ENCODE assay signal across 28 mouse cellular contexts in genomic region chr16:4407536-4407935, GRCm38 (mm10). TPM values are rescaled to one million over a fixed set of nuclear protein-coding genes. Genes with fewer than 3 reads are reported as not detected.
DNase-seq lines count a peak whose midpoint lies in the region; ATAC-seq and TF ChIP-seq lines count a peak whose summit lies in the region.
"Had no signal": no experiment of that assay in that cellular context is flagged by ENCODE, and none has a peak within 500 bp of the region (broad histone marks: within the 10 kb centered on the region; RNA-seq: fewer than 3 reads in every experiment).

No protein-coding gene starts in this region.

- no peak for TF ChIP-seq EP300 in liver, postnatal 0 days (IDR thresholded peaks at IDR 0.05; ENCODE audit: low read depth)

- no peak for TF ChIP-seq POLR2A in liver, adult 2 months (IDR thresholded peaks at IDR 0.05; ENCODE audit: extremely low read depth, insufficient read depth, low read length)

- no peak overlapping the region for H3K4me3 ChIP-seq in embryonic facial prominence, embryonic 13.5 days
- no peak overlapping the region for H3K4me3 ChIP-seq in embryonic facial prominence, embryonic 10.5 days
- no peak overlapping the region for H3K4me3 ChIP-seq in liver, adult 2 months (ENCODE audit: insufficient read depth, low read depth, low read length)
- no peak overlapping the region for H3K4me3 ChIP-seq in liver, postnatal 0 days (ENCODE audit: low read depth, low read length)
- H3K4me3 ChIP-seq in midbrain, embryonic 11.5 days (ENCODE audit: low read depth, low read length) = no peak overlapping the region
- H3K4me3 ChIP-seq in midbrain, embryonic 14.5 days (replicated peaks; ENCODE audit: low read depth, low read length) = no peak overlapping the region
- H3K4me3 ChIP-seq: embryonic facial prominence, embryonic 12.5 days; embryonic facial prominence, embryonic 15.5 days; erythroblast, embryonic 14.5 days; forebrain, embryonic 10.5 days; forebrain, embryonic 12.5 days had no signal

- no peak for DNase-seq in embryonic facial prominence, embryonic 10.5 days (ENCODE audit: low spot score)
- peak; percentile 88 for DNase-seq in heart, adult 11 months
- no peak for DNase-seq in heart, postnatal 10 days
- no peak for DNase-seq in liver, adult 2 months (ENCODE audit: extremely low read depth, low read depth, low spot score)
- DNase-seq in liver, postnatal 0 days = no peak
- DNase-seq in midbrain, embryonic 11.5 days (ENCODE audit: low spot score, missing footprints) = peak; percentile 80
- no peak for DNase-seq in midbrain, embryonic 14.5 days
- DNase-seq: adrenal gland, adult 2 months; adrenal gland, postnatal 10 days; adrenal gland, postnatal 25 days; B cell, adult 2 months; cerebellum, adult 11 months; cerebellum, adult 18-20 months; cerebellum, adult 8-10 months; cerebellum, adult 9-11 months; cerebellum, postnatal 14 days; cerebellum, postnatal 36 days; embryo, embryonic 11 days had no signal

- TF ChIP-seq CTCF in liver, adult 2 months (IDR thresholded peaks at IDR 0.05; ENCODE audit: low read depth, low read length) = no peak
- TF ChIP-seq CTCF in liver, postnatal 0 days (IDR thresholded peaks at IDR 0.05; ENCODE audit: low read depth) = no peak

- intact Hi-C loops in heart, postnatal 10 days (cut with DNase I) = no loop called here

- H3K27ac ChIP-seq in embryonic facial prominence, embryonic 13.5 days = 0 out of 2 replicates have a peak overlapping the region, but pooled peaks have one; percentile 23
- H3K27ac ChIP-seq in embryonic facial prominence, embryonic 10.5 days (replicated peaks) = no peak overlapping the region
- H3K27ac ChIP-seq in liver, adult 2 months (replicated peaks; ENCODE audit: insufficient read depth, low read depth, low read length) = 0 out of 2 replicates have a peak overlapping the region, but pooled peaks have one; percentile 5
- H3K27ac ChIP-seq in liver, postnatal 0 days (ENCODE audit: low read depth) = no peak overlapping the region
- no peak overlapping the region for H3K27ac ChIP-seq in midbrain, embryonic 11.5 days (ENCODE audit: low read depth, low read length)
- no peak overlapping the region for H3K27ac ChIP-seq in midbrain, embryonic 14.5 days (replicated peaks; ENCODE audit: low read depth, low read length)
- H3K27ac ChIP-seq: embryonic facial prominence, embryonic 12.5 days; embryonic facial prominence, embryonic 15.5 days; forebrain, embryonic 10.5 days; forebrain, embryonic 12.5 days had no signal

- no peak overlapping the region for H3K9ac ChIP-seq in embryonic facial prominence, embryonic 13.5 days
- no peak overlapping the region for H3K9ac ChIP-seq in liver, adult 2 months (ENCODE audit: low read depth, low read length)
- H3K9ac ChIP-seq in liver, postnatal 0 days (replicated peaks) = no peak overlapping the region; the same call in 1 of the 2 replicates
- no peak overlapping the region for H3K9ac ChIP-seq in midbrain, embryonic 11.5 days (ENCODE audit: low read length)
- H3K9ac ChIP-seq in midbrain, embryonic 14.5 days (replicated peaks; ENCODE audit: low read length) = no peak overlapping the region
- H3K9ac ChIP-seq: embryonic facial prominence, embryonic 12.5 days; embryonic facial prominence, embryonic 15.5 days; forebrain, embryonic 12.5 days had no signal

- no peaks in the 10 kb centered on the region for H3K9me3 ChIP-seq in embryonic facial prominence, embryonic 13.5 days
- H3K9me3 ChIP-seq in embryonic facial prominence, embryonic 10.5 days = no peaks in the 10 kb centered on the region
- H3K9me3 ChIP-seq in liver, postnatal 0 days (ENCODE audit: low read length) = no peaks in the 10 kb centered on the region
- H3K9me3 ChIP-seq in midbrain, embryonic 11.5 days (ENCODE audit: control insufficient read depth, low read length) = no peaks in the 10 kb centered on the region
- no peaks in the 10 kb centered on the region for H3K9me3 ChIP-seq in midbrain, embryonic 14.5 days (ENCODE audit: control insufficient read depth, low read length)
- H3K9me3 ChIP-seq: embryonic facial prominence, embryonic 12.5 days; embryonic facial prominence, embryonic 15.5 days; forebrain, embryonic 10.5 days; forebrain, embryonic 12.5 days had no signal

- no peak for ATAC-seq in embryonic facial prominence, embryonic 13.5 days (ENCODE audit: insufficient number of reproducible peaks, insufficient read depth, low FRiP score, low TSS enrichment, low read depth)
- no peak for ATAC-seq in liver, postnatal 0 days
- ATAC-seq in midbrain, embryonic 11.5 days (ENCODE audit: low FRiP score) = no peak
- no peak for ATAC-seq in midbrain, embryonic 14.5 days (ENCODE audit: low FRiP score, low TSS enrichment)
- ATAC-seq: CD4-positive, CD25-positive, alpha-beta regulatory T cell, adult 4 months; forebrain, embryonic 14.5 days; forebrain, embryonic 16.5 days had no signal

- no peaks in the 10 kb centered on the region for H3K27me3 ChIP-seq in embryonic facial prominence, embryonic 13.5 days
- H3K27me3 ChIP-seq in embryonic facial prominence, embryonic 10.5 days (replicated peaks; ENCODE audit: low read depth, poor library complexity, severe bottlenecking) = no peaks in the 10 kb centered on the region
- H3K27me3 ChIP-seq in liver, adult 2 months (ENCODE audit: control insufficient read depth, insufficient read depth, low read length) = no peaks in the 10 kb centered on the region
- no peaks in the 10 kb centered on the region for H3K27me3 ChIP-seq in liver, postnatal 0 days (ENCODE audit: insufficient read depth, low read length)
- H3K27me3 ChIP-seq in midbrain, embryonic 11.5 days (ENCODE audit: control insufficient read depth, insufficient read depth, low read length) = no peaks in the 10 kb centered on the region
- no peaks in the 10 kb centered on the region for H3K27me3 ChIP-seq in midbrain, embryonic 14.5 days (ENCODE audit: control insufficient read depth, insufficient read depth, low read length)
- H3K27me3 ChIP-seq: CH12.LX; embryonic facial prominence, embryonic 12.5 days; embryonic facial prominence, embryonic 15.5 days; forebrain, embryonic 12.5 days had no signal

- H3K4me2 ChIP-seq in embryonic facial prominence, embryonic 13.5 days = no peak overlapping the region
- no peak overlapping the region for H3K4me2 ChIP-seq in liver, postnatal 0 days (ENCODE audit: low read depth, low read length)
- H3K4me2 ChIP-seq in midbrain, embryonic 11.5 days = no peak overlapping the region
- H3K4me2 ChIP-seq in midbrain, embryonic 14.5 days (ENCODE audit: low read length) = no peak overlapping the region
- H3K4me2 ChIP-seq: embryonic facial prominence, embryonic 12.5 days; embryonic facial prominence, embryonic 15.5 days; forebrain, embryonic 12.5 days had no signal

- WGBS in embryonic facial prominence, embryonic 13.5 days = 63% methylated on average over 2 of the region's 2 CpGs
- 74% methylated on average over 2 of the region's 2 CpGs for WGBS in embryonic facial prominence, embryonic 10.5 days
- 73% methylated on average over 2 of the region's 2 CpGs for WGBS in liver, adult 2 months
- whole genome bisulfite sequencing in liver, postnatal 0 days (ENCODE audit: insufficient replicate concordance) = 73% methylated on average over 2 of the region's 2 CpGs
- WGBS in midbrain, embryonic 11.5 days = 73% methylated on average over 2 of the region's 2 CpGs
- 75% methylated on average over 2 of the region's 2 CpGs for WGBS in midbrain, embryonic 14.5 days

- peaks cover 30% of the 10 kb centered on the region for H3K79me2 ChIP-seq in liver, adult 2 months (ENCODE audit: control insufficient read depth, insufficient read depth, low read length)

- no peaks in the 10 kb centered on the region for H3K36me3 ChIP-seq in embryonic facial prominence, embryonic 13.5 days
- H3K36me3 ChIP-seq in embryonic facial prominence, embryonic 10.5 days (replicated peaks) = no peaks in the 10 kb centered on the region
- peaks cover 6% of the 10 kb centered on the region for H3K36me3 ChIP-seq in liver, adult 2 months (ENCODE audit: control insufficient read depth, insufficient read depth, low read length)
- no peaks in the 10 kb centered on the region for H3K36me3 ChIP-seq in liver, postnatal 0 days (replicated peaks; ENCODE audit: insufficient read depth, low read length)
- no peaks in the 10 kb centered on the region for H3K36me3 ChIP-seq in midbrain, embryonic 11.5 days (ENCODE audit: control insufficient read depth, insufficient read depth, low read length)
- H3K36me3 ChIP-seq in midbrain, embryonic 14.5 days (ENCODE audit: control insufficient read depth, insufficient read depth, low read length) = no peaks in the 10 kb centered on the region
- H3K36me3 ChIP-seq: embryonic facial prominence, embryonic 12.5 days; embryonic facial prominence, embryonic 15.5 days; forebrain, embryonic 10.5 days; forebrain, embryonic 12.5 days had no signal

- H3K4me1 ChIP-seq in embryonic facial prominence, embryonic 13.5 days = peaks cover 22% of the 10 kb centered on the region
- 0 out of 2 replicates have a peak, but pooled peaks cover 2% of the 10 kb centered on the region for H3K4me1 ChIP-seq in embryonic facial prominence, embryonic 10.5 days
- peaks cover 22% of the 10 kb centered on the region for H3K4me1 ChIP-seq in liver, adult 2 months (ENCODE audit: control insufficient read depth, insufficient read depth, low read length)
- peaks cover 13% of the 10 kb centered on the region for H3K4me1 ChIP-seq in liver, postnatal 0 days (ENCODE audit: insufficient read depth)
- no peaks in the 10 kb centered on the region for H3K4me1 ChIP-seq in midbrain, embryonic 11.5 days (ENCODE audit: control insufficient read depth, insufficient read depth, low read length)
- no peaks in the 10 kb centered on the region for H3K4me1 ChIP-seq in midbrain, embryonic 14.5 days (ENCODE audit: control insufficient read depth, insufficient read depth, low read length)
- H3K4me1 ChIP-seq: forebrain, embryonic 10.5 days; forebrain, embryonic 12.5 days had no signal

RNA-seq across cellular contexts. Expression of gene Adcy9, which starts 12.8 kb away (rescaled TPM):
- 1.1 and 1.7 TPM in 2 replicates for polyA plus RNA-seq in embryonic facial prominence, embryonic 13.5 days (2015; fragmentation: Nextera tagmentation; extraction: Ambion mirVana)
- 0.43 and 0.57 TPM in 2 replicates for polyA plus RNA-seq in embryonic facial prominence, embryonic 10.5 days (2016; fragmentation: Nextera tagmentation; extraction: Ambion mirVana)
- 10 to 100 TPM; 20.8 to 21.6 TPM for total RNA-seq in heart, postnatal 10 days (2021)
- total RNA-seq in liver, adult 2 months (2014; rRNA removed) = 23.0 and 24.5 TPM in 2 replicates
- polyA plus RNA-seq in liver, adult 2 months (2012; rRNA removed) = 10.0 and 15.0 TPM in 2 replicates
- 0.80 and 0.94 TPM in 2 replicates for polyA plus RNA-seq in liver, postnatal 0 days (2015; fragmentation: Nextera tagmentation; extraction: Ambion mirVana)
- 1.2 and 1.3 TPM in 2 replicates for polyA plus RNA-seq in midbrain, embryonic 11.5 days (2014; fragmentation: Nextera tagmentation; extraction: Ambion mirVana)
- 5.3 and 5.8 TPM in 2 replicates for polyA plus RNA-seq in midbrain, embryonic 14.5 days (2014; fragmentation: Nextera tagmentation; extraction: Ambion mirVana)
- polyA plus RNA-seq: erythroblast, embryonic 14.5 days had no signal

Comparison
In these comparisons a context has a peak if more than half of its experiments do, and no peak if none do; other contexts are left out.
1. H3K27ac ChIP-seq: peak in embryonic facial prominence, embryonic 13.5 days (single experiment) and liver, adult 2 months (single experiment); none in embryonic facial prominence, embryonic 10.5 days (single experiment), liver, postnatal 0 days (single experiment), midbrain, embryonic 11.5 days (single experiment) and midbrain, embryonic 14.5 days (single experiment).
2. DNase-seq: peak in heart, adult 11 months (single experiment) and midbrain, embryonic 11.5 days (single experiment); none in embryonic facial prominence, embryonic 10.5 days (single experiment), heart, postnatal 10 days (0 of 2), liver, adult 2 months (single experiment), liver, postnatal 0 days (single experiment) and midbrain, embryonic 14.5 days (single experiment).